ENCODE assay signal across 8 mouse cellular contexts in the genomic region with DNA sequence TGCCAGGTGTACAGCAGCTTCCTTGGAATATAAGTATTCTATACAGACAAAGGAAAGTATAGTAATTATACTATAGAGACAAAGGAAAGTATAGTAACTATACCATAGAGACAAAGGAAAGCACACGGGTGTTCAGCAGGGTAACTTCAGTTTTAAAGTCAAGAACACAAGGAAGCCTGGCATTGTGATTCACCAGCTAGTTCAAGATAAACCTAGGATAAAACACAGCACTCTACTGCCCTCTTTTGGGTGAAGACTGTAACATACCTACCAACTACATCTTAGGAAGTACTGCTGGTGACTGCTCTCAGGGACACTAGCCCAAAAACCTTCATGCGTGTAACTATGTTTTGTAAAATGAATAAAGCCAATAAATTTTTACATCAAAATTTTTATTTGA. TPM values are rescaled to one million over a fixed set of nuclear protein-coding genes. Genes with fewer than 3 reads are reported as not detected.
A peak's percentile ranks its signal among the peaks of the same experiment; 100 is the strongest.
DNase-seq lines count a peak whose midpoint lies in the region; ATAC-seq and TF ChIP-seq lines count a peak whose summit lies in the region.

No protein-coding gene starts in this region.

- in situ Hi-C loops in Patski (cut with MboI; ENCODE audit: low pct_unique_long_range_greater_than_20kb): loop anchor here (5.0 kb wide), 3 partner anchors 121 to 1191 kb away; no protein-coding TSS in a partner anchor

- H3K27ac ChIP-seq in cortical plate, adult 2 months (ENCODE audit: insufficient read depth, low read length): no peak overlapping the region

- DNase-seq in right cerebral cortex, adult 18-20 months: peak; percentile 78
- no peak for DNase-seq in right cerebral cortex, postnatal 14 days
- peak; percentile 82 for DNase-seq in Patski (ENCODE audit: low read depth, low spot score)
- peak; percentile 51 for DNase-seq in heart, postnatal 4 days
- peak; percentile 65 for DNase-seq in layer of hippocampus, adult 9-11 months
- DNase-seq in testis, postnatal 10 days (ENCODE audit: low spot score): no peak

- no peaks in the 10 kb centered on the region for H3K27me3 ChIP-seq in Patski

- CTCF ChIA-PET in Patski (lab: Charles Lee): interaction anchor here (0.7 to 4.0 kb wide), 32 partner anchors 10 to 451 kb away, joined by 3 to 33 read pairs (median 4); a partner anchor contains a TSS

- TF ChIP-seq CTCF in Patski (IDR thresholded peaks at IDR 0.05): peak; percentile 85
- peak; percentile 62 for TF ChIP-seq CTCF in cortical plate, adult 2 months (IDR thresholded peaks at IDR 0.05; ENCODE audit: extremely low read depth, insufficient read depth, low read length)

- POLR2A ChIA-PET in Patski (lab: Charles Lee): interaction anchor here (1.0 kb wide), 1 partner anchor 407 kb away, joined by 3 read pairs; a partner anchor contains a TSS

- TF ChIP-seq POLR2A in cortical plate, adult 2 months (IDR thresholded peaks at IDR 0.05; ENCODE audit: extremely low read depth, insufficient read depth, low read length): no peak

- no peaks in the 10 kb centered on the region for H3K4me1 ChIP-seq in cortical plate, adult 2 months (ENCODE audit: control insufficient read depth, insufficient read depth, low read length)

- ATAC-seq in Patski: peak; percentile 84
- peak; percentile 51; the same call in 1 of the 2 replicates for ATAC-seq in monocyte, adult 5-6 weeks (replicated peaks; ENCODE audit: insufficient number of reproducible peaks, low FRiP score, low TSS enrichment, poor library complexity, severe bottlenecking)

- H3K4me3 ChIP-seq in cortical plate, adult 2 months (ENCODE audit: insufficient read depth, low read length): no peak overlapping the region

RNA-seq across cellular contexts. Expression of a gene that starts 14.9 kb away (rescaled TPM):
- 21.0 TPM for polyA plus RNA-seq in Patski (2021)
- 7.5 and 8.2 TPM in 2 replicates for polyA plus RNA-seq in cortical plate, adult 2 months (2012; rRNA removed)
- 1 to 10 TPM; 9.7 TPM for total RNA-seq in heart, postnatal 4 days (2021)
- total RNA-seq in monocyte, adult 5-6 weeks (2017): 18.1 to 22.5 TPM (median 19.7 TPM) in 3 replicates

RNA-seq across cellular contexts. Expression of a gene that starts 15.3 kb away (rescaled TPM):
- polyA plus RNA-seq in Patski (2021): 19.5 TPM
- polyA plus RNA-seq in cortical plate, adult 2 months (2012; rRNA removed): 12.6 and 12.7 TPM in 2 replicates
- 10 to 100 TPM; 15.5 to 16.7 TPM for total RNA-seq in heart, postnatal 4 days (2021)
- 7.4 to 10.4 TPM (median 8.1 TPM) in 3 replicates for total RNA-seq in monocyte, adult 5-6 weeks (2017)

RNA-seq across cellular contexts. Expression of a gene that starts 40.2 kb away (rescaled TPM):
- polyA plus RNA-seq in Patski (2021): 0.06 TPM
- 0.21 and 0.35 TPM in 2 replicates for polyA plus RNA-seq in cortical plate, adult 2 months (2012; rRNA removed)
- not detected for total RNA-seq in heart, postnatal 4 days (2021)
- total RNA-seq in monocyte, adult 5-6 weeks (2017): 0.53 TPM in 1 of 3 replicates, not detected in the others

Comparison
In these comparisons a context has a peak if more than half of its experiments do, and no peak if none do; other contexts are left out.
1. DNase-seq: peak in right cerebral cortex, adult 18-20 months (single experiment), Patski (single experiment), heart, postnatal 4 days (single experiment) and layer of hippocampus, adult 9-11 months (single experiment); none in right cerebral cortex, postnatal 14 days (single experiment) and testis, postnatal 10 days (single experiment).